Mouse (Mus musculus) gonadal fat pad, adult 2 months (tissue): ENCODE data around the gene Slc24a5. TPM values are rescaled to one million over a fixed set of nuclear protein-coding genes. Genes with fewer than 3 reads are reported as not detected.

Source experiments
- DNase-seq: peaks from one replicate; pipeline ENCODE4 v3.0.0-alpha.2; 2012; ENCODE audit warnings: low read depth
- polyA plus RNA-seq: library from polyadenylated mRNA; depleted of rRNA; stranded (reverse); fragments of >200 nt; gene quantifications from 2 replicates; pipeline ENCODE4 v1.2.3, GENCODE M21; 2012; rRNA removed

Slc24a5 gene
- polyA plus RNA-seq, 1 experiment: 0.14 TPM

DNA sequence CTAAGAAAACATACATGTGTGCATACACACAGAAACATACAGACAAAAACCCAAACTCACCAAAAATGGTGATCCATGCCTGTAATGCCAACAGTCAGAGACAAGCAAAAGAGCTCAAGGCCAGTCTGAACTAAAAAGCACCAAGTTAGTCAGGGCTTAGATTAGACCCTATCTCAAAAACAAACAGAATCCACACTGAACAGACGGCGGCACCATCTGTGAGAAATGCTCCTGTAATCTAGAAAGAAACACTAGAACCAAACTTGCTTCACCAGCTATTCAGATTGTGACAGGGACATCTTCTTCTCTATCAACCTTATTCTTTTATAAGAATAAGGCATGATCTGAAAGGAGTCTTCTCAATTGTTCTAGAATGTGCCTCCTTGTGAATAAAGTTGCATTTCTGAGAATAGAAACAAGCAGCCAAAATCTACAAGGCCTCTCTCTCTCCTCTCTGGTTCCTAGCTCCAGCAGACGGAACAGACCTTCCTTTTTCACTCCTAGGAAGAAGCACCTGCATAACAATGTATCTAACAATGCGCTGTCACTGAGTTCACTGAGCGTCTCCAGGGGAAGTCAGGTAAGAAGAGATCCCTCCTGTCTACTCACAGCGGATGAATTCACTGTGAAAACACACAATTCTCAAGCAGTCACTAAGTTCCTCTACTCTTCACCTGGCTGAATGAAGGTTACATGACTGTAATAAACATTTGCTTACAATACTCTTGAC lies 51.6 kb downstream of the Slc24a5 start:
- no peak for DNase-seq

DNA sequence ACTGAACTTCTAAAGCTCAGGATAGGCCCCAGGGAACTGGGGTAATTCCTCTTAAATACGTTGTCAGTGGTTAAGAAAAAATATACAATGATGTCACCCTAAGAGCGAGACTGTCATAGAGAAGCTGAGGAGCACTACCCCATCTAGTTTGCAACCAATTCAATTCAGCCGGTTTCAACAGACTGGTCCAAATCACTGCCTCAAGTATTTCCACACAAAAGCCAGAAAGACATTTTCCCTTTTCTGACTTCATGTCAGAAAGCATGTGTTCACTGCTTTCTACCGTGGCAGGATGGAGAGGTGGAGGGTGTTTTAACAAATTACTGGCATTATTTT lies 54.3 kb downstream of the Slc24a5 start:
- no peak for DNase-seq

DNA sequence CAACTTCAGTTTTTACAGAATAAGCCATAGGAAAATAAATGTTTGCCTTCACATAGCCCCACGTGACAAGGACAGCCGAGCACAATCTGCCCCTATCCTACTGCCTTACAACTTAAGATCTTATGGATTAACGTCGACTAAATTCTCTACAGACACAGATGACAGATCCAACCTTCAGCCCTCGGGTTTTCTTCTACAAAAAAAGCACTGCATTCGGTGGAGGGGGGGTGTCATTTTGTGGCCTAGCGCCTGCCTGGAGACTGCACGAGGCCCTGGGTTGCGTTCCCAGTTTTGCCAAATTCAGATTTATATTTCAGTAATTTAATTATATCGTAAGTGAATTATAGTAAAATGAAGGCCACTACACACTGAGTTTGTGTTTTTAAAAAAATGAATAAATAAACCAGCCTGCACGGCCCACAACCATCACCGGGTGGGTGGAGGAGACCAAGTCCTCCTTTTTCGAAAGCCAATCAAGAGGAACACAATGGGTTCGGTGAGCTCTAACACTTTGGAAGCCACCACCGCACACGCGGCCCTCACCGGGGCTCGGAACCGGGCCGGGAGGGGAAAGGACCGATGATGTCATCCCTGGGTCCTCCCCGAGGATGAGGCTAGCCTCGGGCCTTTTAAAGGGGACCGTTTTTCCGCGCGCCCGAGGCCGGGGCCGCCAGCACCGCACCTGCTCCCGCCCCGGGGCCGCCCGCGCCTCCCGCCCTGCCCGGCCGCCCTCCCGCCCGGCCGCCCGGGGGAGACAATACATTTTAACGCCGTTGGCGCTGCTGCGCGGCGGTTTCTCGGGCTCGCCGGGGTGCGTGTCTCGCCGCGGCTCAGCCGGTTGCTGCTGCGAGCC lies 54.9 kb downstream of the Slc24a5 start:
- no peak for DNase-seq

DNA sequence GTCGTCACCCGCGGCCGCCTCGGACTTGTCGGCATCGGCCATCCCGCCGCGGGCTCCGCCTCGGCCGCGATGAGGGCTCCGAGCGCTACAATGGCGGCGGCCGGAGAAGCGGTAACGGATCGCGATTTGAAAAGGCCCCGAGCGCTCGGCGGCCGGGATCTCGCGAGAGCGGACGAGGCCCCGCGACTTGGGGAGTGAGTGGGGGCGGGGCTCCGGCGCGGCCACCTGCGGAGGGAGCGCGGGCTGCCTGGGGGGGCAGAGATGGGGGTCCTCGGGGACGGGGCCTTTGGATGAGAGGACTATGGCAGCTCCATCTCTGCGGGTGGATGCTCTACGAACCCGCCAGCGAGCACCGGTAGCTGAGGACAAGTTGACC lies 55.5 kb downstream of the Slc24a5 start, which contains the start of gene Myef2:
Myef2 (minus strand) TSS at position 185 of the 376 bp plus-strand sequence.
- DNase-seq: no peak

DNA sequence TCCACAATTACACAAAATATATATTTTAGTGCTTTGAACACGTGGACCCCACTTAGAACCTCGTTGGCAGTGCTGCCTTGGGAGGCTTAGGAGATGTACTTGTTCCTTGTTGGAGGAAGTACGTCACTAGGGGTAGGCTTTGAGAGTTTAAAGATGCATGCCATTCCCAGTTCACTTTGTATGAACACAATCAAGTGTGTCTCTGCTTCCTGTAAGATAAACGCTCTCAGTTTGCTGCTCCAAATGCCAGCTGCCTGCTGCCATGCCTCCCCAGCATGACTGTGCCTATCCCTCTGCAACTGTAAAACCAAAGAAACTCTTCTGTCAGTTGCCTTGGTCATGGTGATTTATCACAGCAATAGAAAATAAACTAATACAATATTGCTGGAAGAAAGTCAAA lies 57.9 kb downstream of the Slc24a5 start:
- no peak for DNase-seq

GRCm38 (mm10) chr2:125126792-125127191 lies 58.9 kb downstream of the Slc24a5 start:
- DNase-seq: no peak

DNA sequence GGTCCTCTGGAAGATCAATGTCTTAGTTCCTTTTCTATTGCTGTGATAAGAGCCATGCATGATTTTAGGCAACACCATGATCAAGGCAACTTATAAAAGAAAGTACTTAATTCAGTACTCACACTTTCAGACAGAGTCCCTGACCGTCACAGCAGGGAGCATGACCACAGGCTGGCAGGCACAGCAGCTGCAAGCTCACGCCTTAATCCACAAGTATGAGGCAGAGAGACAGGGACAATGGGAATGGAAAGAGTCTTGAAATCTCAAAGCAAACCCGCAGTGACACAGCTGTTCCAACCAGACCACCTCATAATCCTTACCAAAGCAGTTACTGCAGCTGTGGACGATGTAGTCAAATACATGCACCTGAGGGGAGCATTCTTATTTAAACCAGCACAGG lies 66.2 kb downstream of the Slc24a5 start:
- no peak for DNase-seq

DNA sequence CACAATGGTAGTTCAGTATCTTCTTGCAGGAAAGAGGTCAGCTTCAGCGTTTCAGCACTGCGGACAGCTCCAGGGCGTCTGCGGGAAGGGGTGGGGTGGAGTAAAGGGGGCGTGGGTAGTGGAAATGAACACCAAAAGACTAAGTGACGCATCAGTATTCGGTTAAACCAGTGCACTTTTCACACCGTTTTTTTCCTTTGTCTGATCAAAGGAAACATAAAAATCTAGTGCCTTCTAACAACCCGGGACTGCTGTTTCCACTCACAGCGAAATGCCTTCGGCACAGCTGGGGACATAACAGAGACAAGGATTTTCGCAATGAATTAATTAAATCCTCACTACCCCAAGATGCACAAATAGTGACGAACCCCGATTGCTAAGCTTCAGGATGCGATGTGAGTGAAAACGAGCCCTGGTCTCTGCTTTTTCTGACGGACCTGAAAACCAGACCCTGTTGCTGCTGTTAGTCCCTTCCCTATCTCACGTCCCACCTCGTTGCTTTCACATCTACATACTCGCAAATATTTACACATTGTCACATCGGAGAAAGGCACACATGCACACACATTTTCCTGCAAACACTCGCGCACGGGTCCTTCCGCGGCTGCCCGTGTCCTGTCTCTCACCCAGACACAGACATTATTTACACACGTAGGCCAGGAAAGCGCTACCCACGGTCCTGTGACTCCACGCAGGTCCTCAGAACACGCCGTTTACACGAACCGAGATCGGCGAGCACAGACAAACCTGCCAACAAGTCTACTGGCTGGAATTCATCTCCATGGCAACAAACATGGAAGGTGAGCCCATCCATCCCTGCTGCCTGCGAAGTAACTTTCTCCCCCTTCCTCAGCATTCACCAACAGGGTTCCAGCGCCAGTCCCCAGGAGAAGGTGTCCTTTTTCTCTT lies 68.2 kb downstream of the Slc24a5 start, which contains the start of gene Ctxn2:
Ctxn2 (plus strand) TSS at position 790 of the 909 bp plus-strand sequence.
- no peak for DNase-seq

GRCm38 (mm10) chr2:125136846-125137245 lies 68.9 kb downstream of the Slc24a5 start:
- DNase-seq: no peak

Other genes starting within 250 kb of the Slc24a5 start
- gene Myef2, start 55.5 kb downstream of the Slc24a5 start, polyA plus RNA-seq: 5.2 and 7.5 TPM in 2 replicates
- not detected in 2 replicates for gene Ctxn2, start 68.6 kb downstream of the Slc24a5 start, polyA plus RNA-seq
- gene Slc12a1, start 84.4 kb downstream of the Slc24a5 start, polyA plus RNA-seq: not detected in 2 replicates
- gene Dut, start 179.1 kb downstream of the Slc24a5 start, polyA plus RNA-seq: 17.8 and 23.0 TPM in 2 replicates